Mouse (Mus musculus) retina, embryonic 14.5 days (tissue): Measurements from ENCODE around the gene Olfr1189.
"Not testable (repeated sequence)": the region's sequence is repeated elsewhere in the genome, so short reads cannot be mapped to it uniquely, and the experiment has no call there.

ENCODE experiments used
- DNase-seq: peaks from one replicate; pipeline ENCODE4 v3.0.0-alpha.2; 2015; ENCODE audit warnings: low spot score

The Olfr1189 gene

DNA sequence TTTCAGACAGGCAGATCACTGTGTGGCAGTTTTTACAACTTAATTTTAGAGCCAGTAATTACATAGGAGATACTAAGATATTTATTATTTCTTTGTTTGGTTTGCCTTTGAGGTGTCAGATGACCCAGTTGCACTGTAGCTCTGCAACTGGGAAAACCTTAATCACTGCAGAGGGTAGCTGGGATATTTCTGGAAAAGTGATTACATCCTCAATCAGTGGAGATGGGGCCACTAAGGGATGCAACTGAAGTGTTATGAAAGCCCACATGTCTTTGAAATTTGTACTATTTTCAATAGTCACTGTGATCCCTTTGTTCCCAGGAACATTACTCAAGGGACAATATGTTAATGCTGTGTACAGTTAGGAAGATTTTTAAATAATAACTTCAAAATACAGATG lies at the start of gene Olfr1189:
Olfr1189 (plus strand) TSS at position 301 of the 400 bp plus-strand sequence.
- DNase-seq, result no peak

DNA sequence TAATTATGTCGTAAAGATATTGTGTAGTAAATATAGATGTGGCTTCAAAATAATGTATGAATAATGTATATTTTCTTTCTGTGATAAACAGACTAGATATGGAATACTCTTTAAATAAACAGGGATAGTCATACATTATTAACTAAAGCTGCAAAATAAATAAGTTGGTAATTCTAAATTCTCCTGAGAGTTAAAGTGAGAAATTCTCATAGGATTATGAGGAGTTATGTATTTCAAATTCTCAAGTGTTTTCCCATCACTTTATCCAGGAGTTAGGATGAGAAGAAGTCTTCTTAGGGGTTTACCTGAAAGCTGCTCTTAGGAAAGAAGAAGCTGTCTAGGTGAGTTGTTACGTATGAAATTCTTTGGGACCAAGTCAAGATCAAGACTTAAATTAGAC lies 29.6 kb upstream of the Olfr1189 start, which contains the start of gene Olfr1188:
Olfr1188 (plus strand) TSS at position 301 of the 400 bp plus-strand sequence.
- no peak for DNase-seq

DNA sequence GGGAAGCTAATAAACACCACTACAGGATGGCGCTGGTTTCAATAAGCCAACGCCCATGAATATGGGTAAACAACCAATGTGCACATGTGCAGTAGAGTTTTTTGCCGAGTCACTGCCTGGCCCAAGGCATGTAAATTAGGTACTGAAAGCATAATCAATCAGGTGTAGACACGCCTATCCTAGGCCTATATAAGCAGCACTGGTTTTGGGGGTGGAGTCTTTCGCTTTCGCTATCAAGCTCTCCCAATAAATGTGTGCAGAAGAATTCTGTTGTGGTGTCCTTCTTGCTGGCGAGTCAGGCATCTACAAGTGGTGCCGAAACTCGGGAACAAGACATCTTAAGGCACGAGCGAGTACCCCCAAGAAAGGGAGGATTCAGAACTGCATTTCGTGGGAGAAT lies 13.6 kb upstream of the Olfr1189 start:
- DNase-seq, result not testable (repeated sequence)

DNA sequence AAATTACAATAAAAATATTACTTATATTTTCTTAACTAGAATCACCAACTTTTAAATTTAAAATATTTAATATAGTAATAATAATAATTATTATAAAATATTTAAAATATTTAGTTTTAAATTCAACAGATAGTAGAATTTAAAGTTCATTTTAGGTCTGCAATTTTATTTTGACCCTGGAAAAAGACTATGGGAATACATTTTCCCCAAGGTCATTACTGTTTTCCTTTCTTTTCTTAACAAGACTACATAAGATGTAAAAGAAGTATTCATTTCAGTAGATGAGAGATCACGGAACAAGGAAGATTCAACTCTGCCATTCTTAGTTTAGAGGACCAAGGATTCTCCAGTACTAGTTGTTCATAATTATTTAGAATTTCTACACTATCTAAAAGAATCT lies 54.0 kb downstream of the Olfr1189 start, which contains the start of gene Olfr1191-ps1:
Olfr1191-ps1 (plus strand) TSS at position 301 of the 400 bp plus-strand sequence.
- DNase-seq, result not testable (repeated sequence)
